ENCODE assay signal across 28 mouse cellular contexts in genomic region chr12:79913898-79914297, GRCm38 (mm10).
DNase-seq lines count a peak whose midpoint lies in the region; ATAC-seq and TF ChIP-seq lines count a peak whose summit lies in the region.
"Had no signal": no experiment of that assay in that cellular context is flagged by ENCODE, and none has a peak within 500 bp of the region (broad histone marks: within the 10 kb centered on the region; RNA-seq: fewer than 3 reads in every experiment).

No protein-coding gene starts in this region.

- no peaks in the 10 kb centered on the region for H3K36me3 ChIP-seq in intestine, embryonic 14.5 days (ENCODE audit: control insufficient read depth, insufficient read depth, low read length)
- no peaks in the 10 kb centered on the region for H3K36me3 ChIP-seq in intestine, embryonic 16.5 days (ENCODE audit: control insufficient read depth, insufficient read depth, low read length)
- H3K36me3 ChIP-seq in stomach, embryonic 16.5 days (ENCODE audit: control insufficient read depth, insufficient read depth, low read length) = no peaks in the 10 kb centered on the region
- no peaks in the 10 kb centered on the region for H3K36me3 ChIP-seq in stomach, postnatal 0 days (ENCODE audit: control insufficient read depth, insufficient read depth, low read length)
- H3K36me3 ChIP-seq: embryonic facial prominence, embryonic 13.5 days; heart, embryonic 13.5 days; hindbrain, embryonic 12.5 days; limb, embryonic 12.5 days; liver, embryonic 15.5 days; neural tube, embryonic 12.5 days had no signal

- no peaks in the 10 kb centered on the region for H3K9me3 ChIP-seq in intestine, embryonic 14.5 days (ENCODE audit: control insufficient read depth, low read length)
- H3K9me3 ChIP-seq in intestine, embryonic 16.5 days (ENCODE audit: control insufficient read depth, low read length) = no peaks in the 10 kb centered on the region
- no peaks in the 10 kb centered on the region for H3K9me3 ChIP-seq in stomach, embryonic 16.5 days (replicated peaks; ENCODE audit: control insufficient read depth, low read length)
- no peaks in the 10 kb centered on the region for H3K9me3 ChIP-seq in stomach, postnatal 0 days (ENCODE audit: control insufficient read depth, low read length)
- H3K9me3 ChIP-seq: embryonic facial prominence, embryonic 13.5 days; heart, embryonic 13.5 days; limb, embryonic 12.5 days; liver, embryonic 15.5 days; neural tube, embryonic 12.5 days had no signal

- no peak overlapping the region for H3K4me2 ChIP-seq in intestine, embryonic 14.5 days (ENCODE audit: low read length)
- no peak overlapping the region for H3K4me2 ChIP-seq in intestine, embryonic 16.5 days (ENCODE audit: low read depth, low read length)
- H3K4me2 ChIP-seq in stomach, embryonic 16.5 days (ENCODE audit: low read depth, low read length) = no peak overlapping the region
- no peak overlapping the region for H3K4me2 ChIP-seq in stomach, postnatal 0 days (replicated peaks; ENCODE audit: low read depth)
- H3K4me2 ChIP-seq: embryonic facial prominence, embryonic 13.5 days; heart, embryonic 13.5 days; hindbrain, embryonic 12.5 days; limb, embryonic 12.5 days; liver, embryonic 15.5 days; lung, embryonic 14.5 days; neural tube, embryonic 12.5 days had no signal

- H3K27me3 ChIP-seq in intestine, embryonic 14.5 days (replicated peaks; ENCODE audit: control insufficient read depth, insufficient read depth, low read length) = no peaks in the 10 kb centered on the region
- no peaks in the 10 kb centered on the region for H3K27me3 ChIP-seq in intestine, embryonic 16.5 days (replicated peaks; ENCODE audit: control insufficient read depth, insufficient read depth, low read length)
- no peaks in the 10 kb centered on the region for H3K27me3 ChIP-seq in stomach, embryonic 16.5 days (ENCODE audit: control insufficient read depth, insufficient read depth, low read length)
- H3K27me3 ChIP-seq in stomach, postnatal 0 days (ENCODE audit: control insufficient read depth, insufficient read depth, low read length) = no peaks in the 10 kb centered on the region
- H3K27me3 ChIP-seq: embryonic facial prominence, embryonic 13.5 days; heart, embryonic 13.5 days; hindbrain, embryonic 12.5 days; limb, embryonic 12.5 days; liver, embryonic 15.5 days; neural tube, embryonic 12.5 days had no signal

- H3K4me3 ChIP-seq in gastrocnemius, adult 2 months = no peak overlapping the region
- no peak overlapping the region for H3K4me3 ChIP-seq in intestine, embryonic 14.5 days (ENCODE audit: low read depth, low read length)
- H3K4me3 ChIP-seq in intestine, embryonic 16.5 days (ENCODE audit: low read length) = no peak overlapping the region
- no peak overlapping the region for H3K4me3 ChIP-seq in stomach, embryonic 16.5 days (replicated peaks; ENCODE audit: low read length)
- no peak overlapping the region for H3K4me3 ChIP-seq in stomach, postnatal 0 days (ENCODE audit: low read depth, low read length)
- H3K4me3 ChIP-seq: embryonic facial prominence, embryonic 13.5 days; erythroblast, embryonic 14.5 days; heart, embryonic 13.5 days; hindbrain, embryonic 12.5 days; limb, embryonic 12.5 days; liver, embryonic 15.5 days; neural tube, embryonic 12.5 days had no signal

- no peak overlapping the region for H3K9ac ChIP-seq in intestine, embryonic 14.5 days (ENCODE audit: low read length)
- H3K9ac ChIP-seq in intestine, embryonic 16.5 days (ENCODE audit: low read depth, low read length) = no peak overlapping the region
- no peak overlapping the region for H3K9ac ChIP-seq in stomach, embryonic 16.5 days (ENCODE audit: low read length)
- H3K9ac ChIP-seq in stomach, postnatal 0 days (ENCODE audit: low read length) = no peak overlapping the region
- H3K9ac ChIP-seq: embryonic facial prominence, embryonic 13.5 days; heart, embryonic 13.5 days; hindbrain, embryonic 12.5 days; limb, embryonic 12.5 days; liver, embryonic 15.5 days; lung, embryonic 14.5 days; neural tube, embryonic 12.5 days had no signal

- no peak for TF ChIP-seq EP300 in stomach, postnatal 0 days (optimal IDR thresholded peaks at IDR 0.05)

- ATAC-seq in intestine, embryonic 14.5 days (replicated peaks; ENCODE audit: low FRiP score, low TSS enrichment, low read depth) = no peak
- no peak for ATAC-seq in intestine, embryonic 16.5 days
- ATAC-seq in stomach, embryonic 16.5 days (ENCODE audit: insufficient read depth, low FRiP score) = peak; percentile 50; the same call in 1 of the 2 replicates
- ATAC-seq in stomach, postnatal 0 days (ENCODE audit: low FRiP score, low TSS enrichment) = no peak
- ATAC-seq: forebrain, embryonic 16.5 days; midbrain, embryonic 16.5 days had no signal

- intact Hi-C loops in gastrocnemius, adult 2 months (cut with DNase I) = no loop called here

- 74% methylated on average over 6 of the region's 6 CpGs for WGBS in intestine, embryonic 14.5 days
- 69% methylated on average over 6 of the region's 6 CpGs for WGBS in intestine, embryonic 16.5 days
- WGBS in stomach, embryonic 16.5 days = 66% methylated on average over 6 of the region's 6 CpGs
- 59% methylated on average over 6 of the region's 6 CpGs for WGBS in stomach, postnatal 0 days

- peaks cover 22% of the 10 kb centered on the region for H3K4me1 ChIP-seq in intestine, embryonic 14.5 days (replicated peaks; ENCODE audit: control insufficient read depth, insufficient read depth, low read length)
- peaks cover 17% of the 10 kb centered on the region for H3K4me1 ChIP-seq in intestine, embryonic 16.5 days (ENCODE audit: control insufficient read depth, insufficient read depth, low read length)
- H3K4me1 ChIP-seq in stomach, embryonic 16.5 days (ENCODE audit: control insufficient read depth, insufficient read depth, low read length) = peaks cover 29% of the 10 kb centered on the region
- H3K4me1 ChIP-seq in stomach, postnatal 0 days (replicated peaks; ENCODE audit: control insufficient read depth, insufficient read depth) = peaks cover 10% of the 10 kb centered on the region
- H3K4me1 ChIP-seq: liver, embryonic 15.5 days had no signal

- DNase-seq in gastrocnemius, adult 2 months = no peak
- DNase-seq in gastrocnemius, postnatal 25 days = no peak
- DNase-seq in intestine, embryonic 14.5 days (ENCODE audit: low spot score) = no peak
- no peak for DNase-seq in stomach, postnatal 0 days (ENCODE audit: low spot score)
- peak; percentile 52 for DNase-seq in fibroblast of lung, adult 2 months (ENCODE audit: low read depth)
- no peak for DNase-seq in neural tube, embryonic 10.5 days (ENCODE audit: extremely low spot score, low spot score)
- DNase-seq: adrenal gland, postnatal 14 days; cerebellum, adult 11-12 months; cerebellum, adult 9-11 months; embryo, embryonic 11 days; heart, postnatal 14 days; kidney, adult 11 months; kidney, postnatal 14 days; lung, embryonic 14.5 days; lung, postnatal 14 days; right cerebral cortex, adult 18-20 months; thymus, postnatal 25 days had no signal

- H3K27ac ChIP-seq in gastrocnemius, adult 2 months = peak overlapping the region; percentile 49
- H3K27ac ChIP-seq in intestine, embryonic 14.5 days (ENCODE audit: low read depth) = 0 out of 2 replicates have a peak overlapping the region, but pooled peaks have one; percentile 14
- no peak overlapping the region for H3K27ac ChIP-seq in intestine, embryonic 16.5 days (ENCODE audit: low read length)
- no peak overlapping the region for H3K27ac ChIP-seq in stomach, embryonic 16.5 days (ENCODE audit: low read length)
- no peak overlapping the region for H3K27ac ChIP-seq in stomach, postnatal 0 days (replicated peaks)
- H3K27ac ChIP-seq: embryonic facial prominence, embryonic 13.5 days; heart, embryonic 13.5 days; hindbrain, embryonic 12.5 days; limb, embryonic 12.5 days; liver, embryonic 15.5 days; neural tube, embryonic 12.5 days had no signal

- TF ChIP-seq CTCF in gastrocnemius, adult 2 months (IDR thresholded peaks at IDR 0.05) = no peak
- no peak for TF ChIP-seq CTCF in stomach, postnatal 0 days (IDR thresholded peaks at IDR 0.05; ENCODE audit: low read depth)

Comparison
In these comparisons a context has a peak if more than half of its experiments do, and no peak if none do; other contexts are left out.
1. H3K27ac ChIP-seq: peak in gastrocnemius, adult 2 months (single experiment) and intestine, embryonic 14.5 days (single experiment); none in intestine, embryonic 16.5 days (single experiment), stomach, embryonic 16.5 days (single experiment) and stomach, postnatal 0 days (single experiment).